Mouse (Mus musculus) forebrain, embryonic 13.5 days (tissue): ENCODE measurements around the gene Micu1. TPM values are rescaled to one million over a fixed set of nuclear protein-coding genes. Genes with fewer than 3 reads are reported as not detected.

Experiments
- ATAC-seq: fragments of 200-750 bp; cut with Nextera tagmentation; 2 replicates; pipeline ENCODE4 v1.8.0; 2017
- H3K27ac ChIP-seq: fragments of 300-500 bp; sonication (generic); 2 replicates; pipeline ENCODE4 v1.5.1; 2015; ENCODE audit warnings: inconsistent platforms, mild to moderate bottlenecking, moderate library complexity
- H3K27me3 ChIP-seq: fragments of 300-500 bp; sonication (generic); 2 replicates; pipeline ENCODE4 v1.6.1; 2015; ENCODE audit warnings: mild to moderate bottlenecking, inconsistent platforms
- H3K36me3 ChIP-seq: fragments of 300-500 bp; sonication (generic); 2 replicates; pipeline ENCODE4 v1.6.1; 2015; ENCODE audit warnings: mild to moderate bottlenecking, inconsistent platforms; ENCODE audit not compliant: poor library complexity, severe bottlenecking
- H3K4me1 ChIP-seq: fragments of 300-500 bp; sonication (generic); 2 replicates; pipeline ENCODE4 v1.6.1; 2015; ENCODE audit warnings: inconsistent platforms
- H3K4me2 ChIP-seq: fragments of 300-500 bp; sonication (generic); 2 replicates; pipeline ENCODE4 v1.6.1; 2015; ENCODE audit warnings: inconsistent platforms, mild to moderate bottlenecking, moderate library complexity
- H3K4me3 ChIP-seq: fragments of 300-500 bp; sonication (generic); 2 replicates; pipeline ENCODE4 v1.5.1; 2015; ENCODE audit warnings: mild to moderate bottlenecking, inconsistent platforms
- H3K9ac ChIP-seq: fragments of 300-500 bp; sonication (generic); 2 replicates; pipeline ENCODE4 v1.6.1; 2015; ENCODE audit warnings: mild to moderate bottlenecking, inconsistent platforms
- H3K9me3 ChIP-seq: fragments of 300-500 bp; sonication (generic); replicated peaks from 2 replicates; pipeline ENCODE4 v1.6.1; 2016; ENCODE audit warnings: inconsistent platforms
- WGBS: fragments of 180-500 bp; shearing (Covaris S2); methylation state at CpG from one replicate; pipeline ENCODE4 v1.1.7; 2015; 5-methylcytosine and 5-hydroxymethylcytosine counted together
- polyA plus RNA-seq: library from polyadenylated mRNA; unstranded; fragments of >200 nt; fragmentation: Nextera tagmentation; extraction: Ambion mirVana; gene quantifications from 2 replicates; pipeline ENCODE4 v1.2.1, GENCODE M21; 2015

Gene Micu1
- polyA plus RNA-seq, 1 experiment from 2014 or later, result 69.0 TPM

DNA sequence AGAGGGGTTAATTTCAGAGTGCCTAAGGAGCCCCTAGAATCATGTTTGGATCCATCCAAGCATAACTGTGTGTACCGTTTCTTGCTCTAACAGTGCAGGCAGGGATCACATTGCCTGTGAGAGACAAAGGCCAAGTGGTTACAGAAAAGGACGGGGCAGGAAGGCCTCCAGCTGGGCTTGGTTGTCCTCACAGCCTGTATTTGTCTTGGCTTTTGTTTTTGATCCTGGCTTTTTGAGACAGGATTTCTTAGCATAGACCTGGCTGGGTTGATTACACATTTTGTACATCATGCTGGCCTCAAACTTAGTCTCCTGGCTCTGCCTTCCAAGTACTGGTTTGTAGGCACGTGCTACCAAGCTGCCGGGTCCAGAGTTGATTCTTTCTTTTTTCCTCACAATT, 93.6 kb downstream of the Micu1 start:
- no peaks in the 10 kb centered on the region for H3K27me3 ChIP-seq
- H3K9ac ChIP-seq, result no peak overlapping the region
- ATAC-seq, result no peak
- H3K36me3 ChIP-seq, result peaks cover 10% of the 10 kb centered on the region; the same call in 1 of the 2 replicates
- no peak overlapping the region for H3K27ac ChIP-seq
- H3K4me2 ChIP-seq, result no peak overlapping the region
- WGBS, result 46% methylated on average over 4 of the region's 4 CpGs
- H3K4me1 ChIP-seq, result peaks cover 18% of the 10 kb centered on the region
- H3K9me3 ChIP-seq, result no peaks in the 10 kb centered on the region
- H3K4me3 ChIP-seq, result no peak overlapping the region

- Histone ChIP-seq H3K4me2 (no peak overlapping the region), H3K9ac (no peak overlapping the region), H3K36me3 (peaks cover 2% of the 10 kb centered on the region; the same call in 1 of the 2 replicates), H3K4me3 (no peak overlapping the region), H3K4me1 (peaks cover 17% of the 10 kb centered on the region), H3K27ac (no peak overlapping the region), H3K9me3 (no peaks in the 10 kb centered on the region), H3K27me3 (no peaks in the 10 kb centered on the region)
- ATAC-seq, result no peak
- WGBS, result 74% methylated on average over 3 of the region's 3 CpGs
These were observed 96.1 kb downstream of the Micu1 start for GRCm38 (mm10) chr10:59798371-59798770.

DNA sequence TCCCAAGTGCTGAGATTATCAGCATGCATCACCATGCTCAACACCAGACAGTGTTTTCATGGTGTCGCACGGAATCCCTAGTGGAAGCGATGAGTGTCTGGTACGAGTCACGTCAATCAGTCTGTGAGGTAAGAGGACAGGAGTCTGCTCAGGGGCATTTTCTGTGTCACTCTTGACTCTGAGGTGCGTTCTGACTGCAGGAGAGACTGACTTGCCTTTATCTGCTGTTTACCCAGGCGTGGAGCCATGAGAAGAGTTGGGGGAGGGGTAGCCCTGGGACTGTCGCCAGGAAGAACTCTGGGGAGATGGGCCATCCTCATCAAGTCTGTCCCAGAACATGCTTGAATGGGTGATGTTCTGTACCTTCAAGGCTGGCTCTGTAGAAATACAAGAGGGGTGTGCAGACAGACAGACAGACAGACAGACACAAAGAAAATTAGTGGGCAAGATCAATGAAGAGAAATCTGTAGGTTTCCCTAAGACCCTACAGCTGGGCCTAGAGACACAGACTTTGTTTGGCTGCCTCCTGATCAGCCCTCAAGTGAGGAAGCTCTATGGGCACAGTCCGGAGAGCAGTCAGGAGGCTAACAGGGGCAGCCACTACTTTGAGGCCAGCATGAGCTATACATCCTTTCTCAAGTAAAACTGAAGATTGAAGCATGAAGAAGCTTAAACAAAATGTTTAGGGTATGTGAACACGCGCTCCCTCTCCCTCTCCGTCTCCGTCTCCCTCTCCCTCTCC, 97.2 kb downstream of the Micu1 start:
- ATAC-seq, result no peak
- peaks cover 10% of the 10 kb centered on the region for H3K4me1 ChIP-seq
- H3K27me3 ChIP-seq, result no peaks in the 10 kb centered on the region
- no peak overlapping the region for H3K4me2 ChIP-seq
- H3K9me3 ChIP-seq, result no peaks in the 10 kb centered on the region
- no peak overlapping the region for H3K4me3 ChIP-seq
- H3K27ac ChIP-seq, result no peak overlapping the region
- no peak overlapping the region for H3K9ac ChIP-seq
- 59% methylated on average over 13 of the region's 13 CpGs for WGBS
- no peaks in the 10 kb centered on the region for H3K36me3 ChIP-seq

GRCm38 (mm10) chr10:59800159-59800558, 97.9 kb downstream of the Micu1 start:
- Histone ChIP-seq H3K9me3 (no peaks in the 10 kb centered on the region), H3K27me3 (no peaks in the 10 kb centered on the region), H3K4me3 (no peak overlapping the region), H3K27ac (no peak overlapping the region), H3K4me2 (no peak overlapping the region), H3K36me3 (no peaks in the 10 kb centered on the region; the same call in 1 of the 2 replicates), H3K4me1 (peaks cover 10% of the 10 kb centered on the region), H3K9ac (no peak overlapping the region)
- no peak for ATAC-seq
- 32% methylated on average over 10 of the region's 10 CpGs for WGBS

- Histone ChIP-seq H3K36me3 (no peaks in the 10 kb centered on the region; the same call in 1 of the 2 replicates), H3K9ac (no peak overlapping the region), H3K4me3 (no peak overlapping the region), H3K4me1 (peaks cover 10% of the 10 kb centered on the region), H3K27ac (no peak overlapping the region), H3K27me3 (no peaks in the 10 kb centered on the region), H3K9me3 (no peaks in the 10 kb centered on the region), H3K4me2 (no peak overlapping the region)
- ATAC-seq, result no peak
- 96% methylated on average over 12 of the region's 12 CpGs for WGBS
These were observed 98.7 kb downstream of the Micu1 start for GRCm38 (mm10) chr10:59800826-59801501.

DNA sequence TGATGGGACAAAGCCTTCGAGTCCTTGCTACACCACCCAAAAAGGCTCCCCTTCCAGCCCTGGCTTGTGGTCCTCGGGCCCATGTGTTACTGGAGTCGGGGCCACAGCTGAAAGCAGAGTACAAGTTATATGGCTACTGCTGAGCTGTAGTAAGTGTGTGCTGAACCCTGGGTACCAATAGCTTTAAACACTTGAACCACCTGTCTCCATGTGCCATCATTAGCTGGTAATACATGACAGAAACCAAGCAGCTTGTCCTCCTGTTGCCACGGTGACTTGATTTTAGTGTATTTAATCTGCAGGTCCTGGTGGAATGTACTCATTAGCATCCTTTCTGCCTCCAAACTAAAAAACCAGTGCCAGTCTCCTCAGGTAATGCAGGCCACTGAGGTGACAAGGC, 106.4 kb downstream of the Micu1 start:
- no peaks in the 10 kb centered on the region for H3K27me3 ChIP-seq
- no peak overlapping the region for H3K27ac ChIP-seq
- H3K4me3 ChIP-seq, result no peak overlapping the region
- peaks cover 18% of the 10 kb centered on the region for H3K4me1 ChIP-seq
- H3K36me3 ChIP-seq, result no peaks in the 10 kb centered on the region; the same call in 1 of the 2 replicates
- H3K4me2 ChIP-seq, result no peak overlapping the region
- no peak for ATAC-seq
- no peak overlapping the region for H3K9ac ChIP-seq
- no peaks in the 10 kb centered on the region for H3K9me3 ChIP-seq
- 92% methylated on average over 4 of the region's 4 CpGs for WGBS

GRCm38 (mm10) chr10:59809991-59810574, 107.8 kb downstream of the Micu1 start:
- Histone ChIP-seq H3K9me3 (no peaks in the 10 kb centered on the region), H3K36me3 (no peaks in the 10 kb centered on the region; the same call in 1 of the 2 replicates), H3K9ac (no peak overlapping the region), H3K27me3 (no peaks in the 10 kb centered on the region), H3K27ac (no peak overlapping the region), H3K4me2 (no peak overlapping the region), H3K4me3 (no peak overlapping the region), H3K4me1 (peaks cover 21% of the 10 kb centered on the region)
- no peak for ATAC-seq
- 84% methylated on average over 4 of the region's 4 CpGs for WGBS

GRCm38 (mm10) chr10:59812939-59813338, 110.7 kb downstream of the Micu1 start:
- Histone ChIP-seq H3K36me3 (no peaks in the 10 kb centered on the region), H3K4me3 (no peak overlapping the region), H3K27ac (no peak overlapping the region), H3K9me3 (no peaks in the 10 kb centered on the region), H3K4me2 (no peak overlapping the region; the same call in 1 of the 2 replicates), H3K27me3 (no peaks in the 10 kb centered on the region), H3K4me1 (peaks cover 26% of the 10 kb centered on the region), H3K9ac (no peak overlapping the region)
- peak; percentile 32; the same call in 1 of the 2 replicates for ATAC-seq
- WGBS, result 23% methylated on average over 13 of the region's 13 CpGs

DNA sequence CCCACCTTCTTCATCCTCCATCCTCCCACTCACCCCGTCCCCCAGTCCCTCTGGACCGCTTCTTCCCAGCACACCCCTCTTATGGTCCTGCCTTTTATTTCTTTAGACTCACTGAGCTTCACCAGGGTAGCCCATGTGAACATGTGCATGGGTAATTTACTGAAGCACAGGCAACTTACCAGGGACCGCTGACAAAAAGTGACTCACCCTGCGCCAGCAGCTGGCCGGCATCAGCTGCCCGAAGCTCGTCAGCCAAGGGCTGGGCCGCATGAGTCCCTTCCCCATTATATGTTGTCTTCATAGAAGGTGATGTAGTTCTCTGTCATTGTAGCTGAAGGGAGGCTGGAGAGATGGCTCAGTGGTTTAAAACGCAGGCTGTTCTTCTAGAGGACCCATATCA, 111.5 kb downstream of the Micu1 start:
- no peak for ATAC-seq
- peak overlapping the region; percentile 14; the same call in 1 of the 2 replicates for H3K27ac ChIP-seq
- WGBS, result 80% methylated on average over 9 of the region's 9 CpGs

DNA sequence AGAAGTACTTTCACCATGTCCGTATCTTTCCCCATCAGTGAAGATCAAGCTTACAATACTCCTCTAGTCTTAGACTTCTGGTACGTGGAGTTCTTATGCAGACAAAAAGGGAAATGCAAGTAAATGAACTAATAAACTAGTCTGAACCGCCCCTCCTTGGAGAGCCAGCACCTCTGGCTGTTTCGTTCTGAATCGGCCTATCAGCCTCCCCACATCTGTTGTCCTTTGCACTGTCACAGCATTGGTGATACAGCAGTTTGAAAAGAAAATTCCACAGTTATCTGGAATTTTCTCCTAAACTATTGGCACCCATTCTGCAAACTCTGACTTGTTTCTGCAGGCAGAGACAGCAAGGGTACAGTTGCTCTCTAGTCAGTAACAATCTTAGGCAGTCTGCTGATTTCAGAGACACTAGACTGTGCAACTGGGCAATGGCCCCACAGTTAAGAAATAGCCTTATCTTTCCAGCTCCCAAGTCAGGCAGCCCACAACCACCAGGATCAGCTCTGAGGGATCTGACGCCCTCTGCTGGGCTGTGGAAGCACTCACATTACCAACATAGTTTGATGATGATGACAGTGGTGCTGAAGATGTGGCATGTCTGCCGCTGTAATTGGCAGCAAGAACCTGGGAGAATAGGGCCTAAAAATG, 112.4 kb downstream of the Micu1 start:
- no peaks in the 10 kb centered on the region for H3K36me3 ChIP-seq
- no peak overlapping the region for H3K4me2 ChIP-seq
- no peak overlapping the region for H3K27ac ChIP-seq
- ATAC-seq, result no peak; the same call in 1 of the 2 replicates
- no peaks in the 10 kb centered on the region for H3K27me3 ChIP-seq
- H3K9me3 ChIP-seq, result no peaks in the 10 kb centered on the region
- no peak overlapping the region for H3K9ac ChIP-seq
- H3K4me1 ChIP-seq, result peaks cover 21% of the 10 kb centered on the region; the same call in 1 of the 2 replicates
- 80% methylated on average over 7 of the region's 7 CpGs for WGBS
- H3K4me3 ChIP-seq, result no peak overlapping the region

More for the DNA sequence above, 111.5 kb downstream of the Micu1 start:
- Histone ChIP-seq H3K4me1 (peaks cover 23% of the 10 kb centered on the region), H3K9ac (no peak overlapping the region), H3K27me3 (no peaks in the 10 kb centered on the region), H3K36me3 (no peaks in the 10 kb centered on the region), H3K4me3 (no peak overlapping the region), H3K4me2 (no peak overlapping the region), H3K9me3 (no peaks in the 10 kb centered on the region)

GRCm38 (mm10) chr10:59816569-59816968, 114.3 kb downstream of the Micu1 start:
- H3K4me1 ChIP-seq, result peaks cover 21% of the 10 kb centered on the region; the same call in 1 of the 2 replicates
- no peaks in the 10 kb centered on the region for H3K27me3 ChIP-seq
- no peaks in the 10 kb centered on the region for H3K36me3 ChIP-seq
- H3K4me2 ChIP-seq, result no peak overlapping the region
- no peak overlapping the region for H3K4me3 ChIP-seq
- H3K9ac ChIP-seq, result no peak overlapping the region
- H3K27ac ChIP-seq, result 0 out of 2 replicates have a peak overlapping the region, but pooled peaks have one; percentile 10
- ATAC-seq, result no peak
- 80% methylated on average over 6 of the region's 6 CpGs for WGBS
- no peaks in the 10 kb centered on the region for H3K9me3 ChIP-seq
